Mouse (Mus musculus) cerebellum, adult 9-11 months (tissue): ENCODE measurements around the gene Lrguk.

Experiments
- DNase-seq: peaks from one replicate; pipeline ENCODE4 v3.0.0; 2022

Gene Lrguk

GRCm38 (mm10) chr6:34149066-34149465 is 119.8 kb downstream of the Lrguk start:
- no peak for DNase-seq

GRCm38 (mm10) chr6:34149821-34150220 is 120.6 kb downstream of the Lrguk start:
- no peak for DNase-seq

- DNase-seq, result no peak
Observed at GRCm38 (mm10) chr6:34153069-34154052, 124.1 kb downstream of the Lrguk start.

GRCm38 (mm10) chr6:34154202-34154601 is 125.0 kb downstream of the Lrguk start:
- no peak for DNase-seq

- no peak for DNase-seq
Observed at GRCm38 (mm10) chr6:34155137-34155804, 126.0 kb downstream of the Lrguk start.

- DNase-seq, result no peak
Observed at GRCm38 (mm10) chr6:34156057-34156456, 126.8 kb downstream of the Lrguk start.

- DNase-seq, result no peak
Observed at GRCm38 (mm10) chr6:34156841-34157748, 127.8 kb downstream of the Lrguk start.

- DNase-seq, result no peak
Observed at GRCm38 (mm10) chr6:34159998-34160815, 131.0 kb downstream of the Lrguk start.

- DNase-seq, result no peak
Observed at GRCm38 (mm10) chr6:34160816-34161310, 131.6 kb downstream of the Lrguk start.

GRCm38 (mm10) chr6:34161511-34161910 is 132.3 kb downstream of the Lrguk start:
- DNase-seq, result no peak

GRCm38 (mm10) chr6:34162607-34163006 is 133.4 kb downstream of the Lrguk start:
- DNase-seq, result no peak

GRCm38 (mm10) chr6:34163014-34163413 is 133.8 kb downstream of the Lrguk start:
- DNase-seq, result no peak

GRCm38 (mm10) chr6:34168834-34169233 is 139.6 kb downstream of the Lrguk start:
- DNase-seq, result no peak

- DNase-seq, result no peak
Observed at GRCm38 (mm10) chr6:34170844-34171494, 141.7 kb downstream of the Lrguk start.

GRCm38 (mm10) chr6:34171748-34172457 is 142.7 kb downstream of the Lrguk start:
- no peak for DNase-seq

GRCm38 (mm10) chr6:34173251-34173650 is 144.0 kb downstream of the Lrguk start:
- DNase-seq, result no peak

- no peak for DNase-seq
Observed at GRCm38 (mm10) chr6:34174715-34175114, 145.5 kb downstream of the Lrguk start.

- DNase-seq, result no peak
Observed at GRCm38 (mm10) chr6:34176111-34176863, 147.0 kb downstream of the Lrguk start.

- peak; percentile 95 for DNase-seq
Observed at GRCm38 (mm10) chr6:34176864-34177247, 147.6 kb downstream of the Lrguk start, which contains the start of gene Slc35b4. Gene Slc35b4, minus strand, starts transcription at chr6:34177111.

- DNase-seq, result no peak
Observed at GRCm38 (mm10) chr6:34179007-34179406, 149.8 kb downstream of the Lrguk start.
